Mouse (Mus musculus): ENCODE results near the gene Mtmr3. TPM values are rescaled to one million over a fixed set of nuclear protein-coding genes. Genes with fewer than 3 reads are reported as not detected.

The Mtmr3 gene
- total and polyA plus RNA-seq, 3 experiments = 31.7 to 46.3 (median 32.5) TPM

GRCm38 (mm10) chr11:4471734-4472133 is 122.9 kb downstream of the Mtmr3 start:
- H3K4me3 ChIP-seq (replicated peaks in 1 of 3; ENCODE audit: low read depth in 2 of 3, low read length in 2 of 3, poor library complexity in 1 of 3) = no peak overlapping the region
- H3K4me1 ChIP-seq (ENCODE audit: control insufficient read depth in 1 of 2, insufficient read depth in 2 of 2) = peaks cover 0 to 7% of the 10 kb centered on the region in 2 experiments; a peak in 2 of 4 replicates
- H3K36me3 ChIP-seq (replicated peaks in 1 of 2; ENCODE audit: control insufficient read depth in 1 of 2, insufficient read depth in 1 of 2, low read length in 1 of 2) = peaks cover 0 to 2% of the 10 kb centered on the region in 2 experiments
- TF ChIP-seq CHD1 (IDR thresholded peaks at IDR 0.05; ENCODE audit: low read depth, low read length) = no peak
- TF ChIP-seq NELFE (IDR thresholded peaks at IDR 0.05; ENCODE audit: low read depth, low read length) = no peak
- no peak for TF ChIP-seq RCOR1 (conservative IDR thresholded peaks at IDR 0.05; ENCODE audit: low read depth, low read length)
- no peak for TF ChIP-seq E2F4 (IDR thresholded peaks at IDR 0.05; ENCODE audit: insufficient replicate concordance, low read depth, low read length)
- no peak for TF ChIP-seq JUND (conservative IDR thresholded peaks at IDR 0.05; ENCODE audit: low read depth, low read length)
- TF ChIP-seq SMC3 (IDR thresholded peaks at IDR 0.05; ENCODE audit: low read depth, low read length) = no peak
- TF ChIP-seq ZC3H11A (IDR thresholded peaks at IDR 0.05; ENCODE audit: low read depth, low read length) = no peak
- no peak for TF ChIP-seq ELF1 (IDR thresholded peaks at IDR 0.05; ENCODE audit: low read depth, low read length)
- no peak for TF ChIP-seq TCF12 (IDR thresholded peaks at IDR 0.05; ENCODE audit: low read depth, low read length)
- TF ChIP-seq USF2 (conservative IDR thresholded peaks at IDR 0.05; ENCODE audit: low read depth, low read length) = no peak
- TF ChIP-seq USF1 (IDR thresholded peaks at IDR 0.05; ENCODE audit: low read depth, low read length) = no peak
- no peak for TF ChIP-seq RAD21 (IDR thresholded peaks at IDR 0.05; ENCODE audit: low read depth, low read length)
- TF ChIP-seq TBP (conservative IDR thresholded peaks at IDR 0.05; ENCODE audit: low read depth, low read length) = no peak
- no peak for TF ChIP-seq MAFK (IDR thresholded peaks at IDR 0.05; ENCODE audit: insufficient replicate concordance, low read length)
- TF ChIP-seq MAX (IDR thresholded peaks at IDR 0.05; ENCODE audit: low read length) = no peak
- no peak for TF ChIP-seq GABPA (IDR thresholded peaks at IDR 0.05; ENCODE audit: insufficient replicate concordance, low read depth, low read length)
- no peak for TF ChIP-seq ZKSCAN1 (IDR thresholded peaks at IDR 0.05; ENCODE audit: borderline replicate concordance, low read depth, low read length)
- TF ChIP-seq JUN (IDR thresholded peaks at IDR 0.05; ENCODE audit: insufficient read depth, low read depth, low read length) = no peak
- TF ChIP-seq MEF2A (IDR thresholded peaks at IDR 0.05; ENCODE audit: borderline replicate concordance, low read depth, low read length) = no peak
- dilution Hi-C loops (cut with MboI; ENCODE audit: extremely low pct_ligation_motif_present, extremely low pct_unique_long_range_greater_than_20kb, low sequenced_read_pairs) = no loop called here
- H3K79me2 ChIP-seq (replicated peaks; ENCODE audit: control insufficient read depth, extremely low read depth, insufficient read depth, poor library complexity, severe bottlenecking) = no peaks in the 10 kb centered on the region
- no peak overlapping the region for H3K4me2 ChIP-seq (ENCODE audit: insufficient read depth, low read depth, poor library complexity, severe bottlenecking)
- DNase-seq (ENCODE audit: extremely low read depth) = no peak
- H3K9me3 ChIP-seq (replicated peaks; ENCODE audit: low read length) = peaks cover 2% of the 10 kb centered on the region
- no peak overlapping the region for H3K9ac ChIP-seq (ENCODE audit: insufficient read depth, low read depth)
- no peak overlapping the region for H3K27ac ChIP-seq (ENCODE audit: insufficient read depth, low read depth)
- no peaks in the 10 kb centered on the region for H3K27me3 ChIP-seq (replicated peaks)
- in situ Hi-C loops (cut with MboI; ENCODE audit: low pct_ligation_motif_present, low pct_unique_long_range_greater_than_20kb, low sequenced_read_pairs) = loop anchor here (5.0 kb wide), 1 partner anchor 1696 kb away; no protein-coding TSS in a partner anchor

- in situ Hi-C loops (cut with MboI; ENCODE audit: low pct_ligation_motif_present, low pct_unique_long_range_greater_than_20kb, low sequenced_read_pairs) = loop anchor here (5.0 kb wide), 1 partner anchor 1696 kb away; no protein-coding TSS in a partner anchor
- Histone ChIP-seq H3K27me3 (replicated peaks) (no peaks in the 10 kb centered on the region), H3K9me3 (replicated peaks; ENCODE audit: low read length) (peaks cover 2% of the 10 kb centered on the region), H3K27ac (ENCODE audit: insufficient read depth, low read depth) (no peak overlapping the region), H3K4me1 (ENCODE audit: control insufficient read depth in 1 of 2, insufficient read depth in 2 of 2) (peaks cover 0 to 7% of the 10 kb centered on the region in 2 experiments; a peak in 2 of 4 replicates), H3K36me3 (replicated peaks in 1 of 2; ENCODE audit: control insufficient read depth in 1 of 2, insufficient read depth in 1 of 2, low read length in 1 of 2) (peaks cover 0 to 2% of the 10 kb centered on the region in 2 experiments), H3K9ac (ENCODE audit: insufficient read depth, low read depth) (no peak overlapping the region), H3K79me2 (replicated peaks; ENCODE audit: control insufficient read depth, extremely low read depth, insufficient read depth, poor library complexity, severe bottlenecking) (no peaks in the 10 kb centered on the region), H3K4me2 (ENCODE audit: insufficient read depth, low read depth, poor library complexity, severe bottlenecking) (no peak overlapping the region), H3K4me3 (replicated peaks in 1 of 3; ENCODE audit: low read depth in 2 of 3, low read length in 2 of 3, poor library complexity in 1 of 3) (no peak overlapping the region)
- dilution Hi-C loops (cut with MboI; ENCODE audit: extremely low pct_ligation_motif_present, extremely low pct_unique_long_range_greater_than_20kb, low sequenced_read_pairs) = no loop called here
- DNase-seq (ENCODE audit: extremely low read depth) = no peak
- TF ChIP-seq CHD1 (IDR thresholded peaks at IDR 0.05; ENCODE audit: low read depth, low read length) = no peak
- no peak for TF ChIP-seq USF2 (conservative IDR thresholded peaks at IDR 0.05; ENCODE audit: low read depth, low read length)
- TF ChIP-seq BHLHE40 (IDR thresholded peaks at IDR 0.05; ENCODE audit: low read depth, low read length) = no peak
- no peak for TF ChIP-seq MXI1 (IDR thresholded peaks at IDR 0.05; ENCODE audit: low read depth, low read length)
- no peak for TF ChIP-seq USF1 (IDR thresholded peaks at IDR 0.05; ENCODE audit: low read depth, low read length)
- no peak for TF ChIP-seq MAX (IDR thresholded peaks at IDR 0.05; ENCODE audit: low read length)
- no peak for TF ChIP-seq ZC3H11A (IDR thresholded peaks at IDR 0.05; ENCODE audit: low read depth, low read length)
- no peak for TF ChIP-seq ZNF384 (IDR thresholded peaks at IDR 0.05; ENCODE audit: low read depth, low read length)
- TF ChIP-seq CHD2 (IDR thresholded peaks at IDR 0.05; ENCODE audit: low read length) = no peak
Observed at GRCm38 (mm10) chr11:4471251-4471650, 123.4 kb downstream of the Mtmr3 start.

All from CH12.LX (cell line).